Mouse (Mus musculus): ENCODE data around the gene Fosl2. TPM values are rescaled to one million over a fixed set of nuclear protein-coding genes. Genes with fewer than 3 reads are reported as not detected.

The Fosl2 gene
- polyA plus RNA-seq, 1 experiment from 2014 or later = 13.3 TPM

DNA sequence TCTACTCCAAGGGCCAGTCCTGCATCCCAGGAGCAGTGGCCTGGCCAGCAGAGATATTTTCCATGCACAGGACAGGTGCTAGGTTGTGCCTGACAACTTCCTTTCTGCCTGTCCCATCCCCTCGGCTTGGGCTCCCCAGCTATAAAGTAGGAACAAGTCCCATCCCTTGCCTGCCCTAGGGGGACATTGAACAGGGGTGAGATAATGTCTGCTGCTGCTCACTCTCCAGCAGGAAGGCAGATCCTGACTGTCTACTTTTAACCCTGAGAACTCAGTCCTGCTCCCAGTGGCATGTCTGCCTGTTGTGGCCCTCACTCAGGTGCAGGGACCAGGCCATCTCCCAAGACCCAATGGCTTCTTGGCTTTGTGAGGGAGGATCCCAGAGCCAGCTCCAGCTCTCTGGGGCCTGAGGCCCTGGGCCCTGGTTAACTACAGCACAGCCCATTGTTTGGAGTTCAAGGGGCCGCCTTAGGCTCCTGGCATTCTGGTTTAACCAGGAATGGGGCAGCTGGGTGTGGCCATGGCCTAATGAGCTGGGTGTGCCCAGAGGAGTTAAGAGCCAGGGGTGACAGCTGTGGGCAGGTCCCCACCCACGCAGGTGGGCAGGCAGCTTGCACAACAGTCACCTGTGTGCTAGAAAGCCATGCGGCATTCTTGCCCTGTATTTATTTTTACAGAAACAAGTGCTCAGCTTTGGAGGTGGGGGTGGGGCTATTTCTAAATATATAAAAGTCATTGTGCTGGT lies 47.5 kb downstream of the Fosl2 start:
- Histone ChIP-seq H3K4me3 (replicated peaks; ENCODE audit: low read length) (no peak overlapping the region), H3K27me3 (ENCODE audit: control insufficient read depth, insufficient read depth, low read length) (no peaks in the 10 kb centered on the region), H3K9ac (ENCODE audit: low read length) (0 out of 2 replicates have a peak overlapping the region, but pooled peaks have one; percentile 41), H3K4me2 (ENCODE audit: low read depth, low read length) (no peak overlapping the region), H3K36me3 (ENCODE audit: control insufficient read depth, insufficient read depth, low read length) (no peaks in the 10 kb centered on the region), H3K27ac (ENCODE audit: low read length) (peak overlapping the region; percentile 92), H3K9me3 (replicated peaks; ENCODE audit: control insufficient read depth, low read length) (no peaks in the 10 kb centered on the region), H3K4me1 (ENCODE audit: control insufficient read depth, insufficient read depth, low read length) (peaks cover 7% of the 10 kb centered on the region)
- WGBS = 37% methylated on average over 4 of the region's 4 CpGs
- ATAC-seq (ENCODE audit: insufficient read depth, low FRiP score) = peak; percentile 94

- H3K9ac ChIP-seq (ENCODE audit: low read length) = no peak overlapping the region
- H3K4me1 ChIP-seq (ENCODE audit: control insufficient read depth, insufficient read depth, low read length) = peaks cover 3% of the 10 kb centered on the region
- no peak overlapping the region for H3K4me3 ChIP-seq (replicated peaks; ENCODE audit: low read length)
- ATAC-seq (ENCODE audit: insufficient read depth, low FRiP score) = no peak
- 47% methylated on average over 11 of the region's 11 CpGs for WGBS
- no peaks in the 10 kb centered on the region for H3K27me3 ChIP-seq (ENCODE audit: control insufficient read depth, insufficient read depth, low read length)
- H3K4me2 ChIP-seq (ENCODE audit: low read depth, low read length) = no peak overlapping the region
- no peaks in the 10 kb centered on the region for H3K36me3 ChIP-seq (ENCODE audit: control insufficient read depth, insufficient read depth, low read length)
- H3K9me3 ChIP-seq (replicated peaks; ENCODE audit: control insufficient read depth, low read length) = no peaks in the 10 kb centered on the region
- H3K27ac ChIP-seq (ENCODE audit: low read length) = no peak overlapping the region
Observed at GRCm38 (mm10) chr5:32187717-32188116, 52.1 kb downstream of the Fosl2 start.

GRCm38 (mm10) chr5:32191259-32191658 lies 55.7 kb downstream of the Fosl2 start:
- Histone ChIP-seq H3K36me3 (ENCODE audit: control insufficient read depth, insufficient read depth, low read length) (no peaks in the 10 kb centered on the region), H3K9ac (ENCODE audit: low read length) (no peak overlapping the region), H3K4me1 (ENCODE audit: control insufficient read depth, insufficient read depth, low read length) (0 out of 2 replicates have a peak, but pooled peaks cover 2% of the 10 kb centered on the region), H3K4me2 (ENCODE audit: low read depth, low read length) (no peak overlapping the region), H3K4me3 (replicated peaks; ENCODE audit: low read length) (no peak overlapping the region), H3K27ac (ENCODE audit: low read length) (peak overlapping the region; percentile 40; the same call in 1 of the 2 replicates), H3K27me3 (ENCODE audit: control insufficient read depth, insufficient read depth, low read length) (no peaks in the 10 kb centered on the region), H3K9me3 (replicated peaks; ENCODE audit: control insufficient read depth, low read length) (no peaks in the 10 kb centered on the region)
- 65% methylated on average over 5 of the region's 5 CpGs for WGBS
- ATAC-seq (ENCODE audit: insufficient read depth, low FRiP score) = no peak

DNA sequence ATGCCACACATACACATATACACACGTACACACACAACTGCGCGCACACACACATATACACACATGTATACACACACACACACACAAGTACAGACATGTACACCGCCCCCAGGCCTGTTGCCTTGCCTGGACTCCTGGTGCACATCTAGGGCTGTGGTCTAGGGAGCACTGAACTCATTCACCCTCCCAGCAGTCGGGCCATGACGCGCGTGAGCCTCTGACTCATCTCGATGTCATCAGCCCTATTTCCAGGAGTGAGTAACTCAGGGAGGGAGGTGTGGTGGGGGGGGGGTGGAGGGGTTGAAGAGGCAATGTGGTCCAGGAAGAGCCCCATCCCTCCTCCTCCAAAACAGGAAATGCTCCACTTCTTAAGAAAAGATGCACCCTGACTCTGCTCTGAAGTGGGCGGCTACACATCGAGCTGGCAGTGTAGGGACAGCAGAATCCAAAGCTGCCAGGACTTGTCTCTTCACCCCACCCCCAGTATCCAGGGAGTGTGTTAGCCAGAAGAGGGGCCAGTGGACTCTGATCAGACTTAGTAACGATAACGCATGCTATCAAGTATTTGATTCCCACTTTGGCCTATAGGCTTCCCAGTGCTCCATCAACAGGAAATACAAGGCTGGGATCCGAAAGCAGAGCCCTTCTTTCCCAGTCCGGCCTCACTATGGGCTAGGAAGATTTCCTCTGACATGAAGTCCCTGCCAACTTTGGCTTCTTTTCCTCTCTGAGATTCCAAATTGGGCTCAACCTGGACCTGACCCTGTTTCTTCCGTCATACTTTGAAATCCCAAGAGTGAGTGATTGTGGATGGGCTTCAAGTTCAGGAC lies 56.6 kb downstream of the Fosl2 start:
- WGBS = 71% methylated on average over 16 of the region's 16 CpGs
- Histone ChIP-seq H3K27me3 (ENCODE audit: control insufficient read depth, insufficient read depth, low read length) (no peaks in the 10 kb centered on the region), H3K9ac (ENCODE audit: low read length) (no peak overlapping the region), H3K4me3 (replicated peaks; ENCODE audit: low read length) (no peak overlapping the region), H3K9me3 (replicated peaks; ENCODE audit: control insufficient read depth, low read length) (no peaks in the 10 kb centered on the region), H3K36me3 (ENCODE audit: control insufficient read depth, insufficient read depth, low read length) (no peaks in the 10 kb centered on the region), H3K4me1 (ENCODE audit: control insufficient read depth, insufficient read depth, low read length) (0 out of 2 replicates have a peak, but pooled peaks cover 3% of the 10 kb centered on the region), H3K4me2 (ENCODE audit: low read depth, low read length) (no peak overlapping the region), H3K27ac (ENCODE audit: low read length) (peak overlapping the region; percentile 40)
- peak; percentile 59 for ATAC-seq (ENCODE audit: insufficient read depth, low FRiP score)

- Histone ChIP-seq H3K36me3 (ENCODE audit: control insufficient read depth, insufficient read depth, low read length) (no peaks in the 10 kb centered on the region), H3K27ac (ENCODE audit: low read length) (no peak overlapping the region), H3K9ac (ENCODE audit: low read length) (no peak overlapping the region), H3K4me1 (ENCODE audit: control insufficient read depth, insufficient read depth, low read length) (0 out of 2 replicates have a peak, but pooled peaks cover 5% of the 10 kb centered on the region), H3K9me3 (replicated peaks; ENCODE audit: control insufficient read depth, low read length) (no peaks in the 10 kb centered on the region), H3K27me3 (ENCODE audit: control insufficient read depth, insufficient read depth, low read length) (no peaks in the 10 kb centered on the region), H3K4me2 (ENCODE audit: low read depth, low read length) (no peak overlapping the region), H3K4me3 (replicated peaks; ENCODE audit: low read length) (no peak overlapping the region)
- 60% methylated on average over 4 of the region's 4 CpGs for WGBS
- no peak for ATAC-seq (ENCODE audit: insufficient read depth, low FRiP score)
Observed at GRCm38 (mm10) chr5:32194236-32194635, 58.6 kb downstream of the Fosl2 start.

DNA sequence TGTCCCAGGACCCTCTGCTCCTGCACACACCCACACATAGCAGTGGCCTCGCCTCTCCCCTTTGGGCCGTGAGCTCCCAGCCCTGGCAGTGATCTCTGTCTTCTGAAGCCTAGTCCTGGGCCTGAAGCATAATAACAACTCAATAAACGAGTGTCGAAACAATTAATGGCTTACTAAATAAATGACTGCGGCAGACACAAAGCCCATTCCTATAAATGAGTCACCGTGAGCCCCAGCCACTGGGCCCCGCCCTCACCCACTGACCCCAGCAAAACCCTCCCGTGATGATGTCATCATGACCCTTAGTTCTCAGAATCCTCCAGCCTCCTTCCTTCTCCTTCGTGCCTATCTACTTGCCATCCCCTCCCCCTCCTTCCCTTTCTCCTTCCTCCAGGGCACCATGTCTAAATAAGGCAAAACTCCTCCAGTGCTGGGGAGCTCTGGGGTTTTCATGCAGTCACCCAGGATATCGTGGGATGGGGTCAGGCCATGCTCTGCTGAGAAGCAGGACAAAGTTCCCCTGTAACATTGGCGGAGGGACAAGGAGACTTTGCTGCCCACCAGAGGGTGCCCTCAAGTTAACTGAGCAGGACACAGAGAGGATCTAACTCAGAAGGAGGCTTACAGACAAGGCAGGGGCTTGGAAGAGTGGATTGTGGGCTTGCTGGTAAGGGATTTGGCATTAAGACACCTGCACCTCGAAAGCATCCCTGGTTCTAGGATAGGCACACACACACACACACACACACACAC lies 60.4 kb downstream of the Fosl2 start:
- 46% methylated on average over 12 of the region's 12 CpGs for WGBS
- no peak overlapping the region for H3K4me2 ChIP-seq (ENCODE audit: low read depth, low read length)
- 0 out of 2 replicates have a peak, but pooled peaks have one; percentile 3 for ATAC-seq (ENCODE audit: insufficient read depth, low FRiP score)

DNA sequence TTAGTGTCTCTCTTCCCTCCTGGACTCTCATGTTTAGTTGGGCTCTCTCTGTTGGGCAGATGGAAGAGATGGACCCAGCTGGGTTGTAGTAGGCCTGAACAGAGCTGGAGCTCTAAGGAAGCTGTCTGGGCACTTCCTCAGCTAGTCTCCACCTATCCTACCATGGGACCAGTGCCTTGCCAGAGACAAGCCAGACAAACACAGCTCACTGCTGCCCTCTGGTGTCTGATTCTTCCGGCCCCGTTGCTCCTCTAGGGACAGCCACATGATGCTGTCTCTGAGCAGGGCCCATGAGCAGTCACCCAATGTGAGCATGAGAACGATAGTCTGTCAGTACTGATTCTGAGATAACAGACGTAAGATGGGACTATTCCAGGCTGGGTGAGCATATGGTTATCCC lies 62.1 kb downstream of the Fosl2 start:
- Histone ChIP-seq H3K4me3 (replicated peaks; ENCODE audit: low read length) (no peak overlapping the region), H3K27ac (ENCODE audit: low read length) (0 out of 2 replicates have a peak overlapping the region, but pooled peaks have one; percentile 73), H3K27me3 (ENCODE audit: control insufficient read depth, insufficient read depth, low read length) (no peaks in the 10 kb centered on the region), H3K4me2 (ENCODE audit: low read depth, low read length) (no peak overlapping the region), H3K36me3 (ENCODE audit: control insufficient read depth, insufficient read depth, low read length) (no peaks in the 10 kb centered on the region), H3K9ac (ENCODE audit: low read length) (no peak overlapping the region), H3K4me1 (ENCODE audit: control insufficient read depth, insufficient read depth, low read length) (0 out of 2 replicates have a peak, but pooled peaks cover 5% of the 10 kb centered on the region), H3K9me3 (replicated peaks; ENCODE audit: control insufficient read depth, low read length) (no peaks in the 10 kb centered on the region)
- ATAC-seq (ENCODE audit: insufficient read depth, low FRiP score) = peak; percentile 88
- 14% methylated on average over 4 of the region's 4 CpGs for WGBS

More for the DNA sequence above, 60.4 kb downstream of the Fosl2 start:
- H3K9ac ChIP-seq (ENCODE audit: low read length) = no peak overlapping the region
- no peaks in the 10 kb centered on the region for H3K9me3 ChIP-seq (replicated peaks; ENCODE audit: control insufficient read depth, low read length)
- H3K27ac ChIP-seq (ENCODE audit: low read length) = peak overlapping the region; percentile 43; the same call in 1 of the 2 replicates
- no peaks in the 10 kb centered on the region for H3K36me3 ChIP-seq (ENCODE audit: control insufficient read depth, insufficient read depth, low read length)
- H3K4me3 ChIP-seq (replicated peaks; ENCODE audit: low read length) = no peak overlapping the region
- H3K27me3 ChIP-seq (ENCODE audit: control insufficient read depth, insufficient read depth, low read length) = no peaks in the 10 kb centered on the region
- 0 out of 2 replicates have a peak, but pooled peaks cover 5% of the 10 kb centered on the region for H3K4me1 ChIP-seq (ENCODE audit: control insufficient read depth, insufficient read depth, low read length)

GRCm38 (mm10) chr5:32199136-32199535 lies 63.5 kb downstream of the Fosl2 start:
- H3K4me3 ChIP-seq (replicated peaks; ENCODE audit: low read length) = no peak overlapping the region
- H3K27ac ChIP-seq (ENCODE audit: low read length) = peak overlapping the region; percentile 73
- H3K4me1 ChIP-seq (ENCODE audit: control insufficient read depth, insufficient read depth, low read length) = 0 out of 2 replicates have a peak, but pooled peaks cover 5% of the 10 kb centered on the region
- no peaks in the 10 kb centered on the region for H3K9me3 ChIP-seq (replicated peaks; ENCODE audit: control insufficient read depth, low read length)
- 75% methylated on average over 3 of the region's 3 CpGs for WGBS
- H3K27me3 ChIP-seq (ENCODE audit: control insufficient read depth, insufficient read depth, low read length) = no peaks in the 10 kb centered on the region
- H3K4me2 ChIP-seq (ENCODE audit: low read depth, low read length) = no peak overlapping the region
- ATAC-seq (ENCODE audit: insufficient read depth, low FRiP score) = no peak
- no peaks in the 10 kb centered on the region for H3K36me3 ChIP-seq (ENCODE audit: control insufficient read depth, insufficient read depth, low read length)
- H3K9ac ChIP-seq (ENCODE audit: low read length) = peak overlapping the region; percentile 6; the same call in 1 of the 2 replicates
